Mouse (Mus musculus) embryonic facial prominence, embryonic 14.5 days (tissue): ENCODE results near the gene Olfr1175-ps. TPM values are rescaled to one million over a fixed set of nuclear protein-coding genes. Genes with fewer than 3 reads are reported as not detected.
A peak's percentile ranks its signal among the peaks of the same experiment; 100 is the strongest.

Source experiments
- ATAC-seq: fragments of 200-750 bp; cut with Nextera tagmentation; 2 replicates; pipeline ENCODE4 v1.8.0; 2017; ENCODE audit warnings: low read depth, moderate number of reproducible peaks, moderate TSS enrichment
- DNase-seq: peaks from one replicate; pipeline ENCODE4 v3.0.0-alpha.2; 2015; ENCODE audit warnings: low spot score
- H3K27ac ChIP-seq: fragments of 300-500 bp; sonication (generic); replicated peaks from 2 replicates; pipeline ENCODE4 v1.5.1; 2014; ENCODE audit warnings: low read depth, mild to moderate bottlenecking, low read length, moderate library complexity
- H3K27me3 ChIP-seq: fragments of 300-500 bp; sonication (generic); replicated peaks from 2 replicates; pipeline ENCODE4 v1.6.1; 2014; ENCODE audit warnings: low read length; ENCODE audit not compliant: control insufficient read depth, insufficient read depth
- H3K36me3 ChIP-seq: fragments of 300-500 bp; sonication (generic); 2 replicates; pipeline ENCODE4 v1.6.1; 2014; ENCODE audit warnings: low read length, mixed read lengths; ENCODE audit not compliant: control insufficient read depth, insufficient read depth
- H3K4me1 ChIP-seq: fragments of 300-500 bp; sonication (generic); 2 replicates; pipeline ENCODE4 v1.6.1; 2014; ENCODE audit warnings: antibody characterized with exemption, low read length; ENCODE audit not compliant: control insufficient read depth, insufficient read depth
- H3K4me2 ChIP-seq: fragments of 300-500 bp; sonication (generic); 2 replicates; pipeline ENCODE4 v1.6.1; 2014; ENCODE audit warnings: low read depth, mild to moderate bottlenecking, low read length, moderate library complexity, mixed read lengths
- H3K4me3 ChIP-seq: fragments of 300-500 bp; sonication (generic); 2 replicates; pipeline ENCODE4 v1.5.1; 2014; ENCODE audit warnings: low read depth, mild to moderate bottlenecking, low read length
- H3K9ac ChIP-seq: fragments of 300-500 bp; sonication (generic); 2 replicates; pipeline ENCODE4 v1.6.1; 2014; ENCODE audit warnings: low read depth, mild to moderate bottlenecking, low read length, moderate library complexity, mixed read lengths
- H3K9me3 ChIP-seq: fragments of 300-500 bp; sonication (generic); 2 replicates; pipeline ENCODE4 v1.6.1; 2016; ENCODE audit warnings: low read length; ENCODE audit not compliant: control insufficient read depth
- WGBS: fragments of 180-500 bp; shearing (Covaris S2); extraction: QIAGEN DNeasy Blood & Tissue Kit; methylation state at CpG from one replicate; pipeline ENCODE4 v1.1.7; 2014; 5-methylcytosine and 5-hydroxymethylcytosine counted together
- polyA plus RNA-seq: library from polyadenylated mRNA; unstranded; fragments of >200 nt; fragmentation: Nextera tagmentation; extraction: Ambion mirVana; gene quantifications from 2 replicates; pipeline ENCODE4 v1.2.1, GENCODE M21; 2014

Gene Olfr1175-ps
- not detected in 2 replicates for polyA plus RNA-seq

DNA sequence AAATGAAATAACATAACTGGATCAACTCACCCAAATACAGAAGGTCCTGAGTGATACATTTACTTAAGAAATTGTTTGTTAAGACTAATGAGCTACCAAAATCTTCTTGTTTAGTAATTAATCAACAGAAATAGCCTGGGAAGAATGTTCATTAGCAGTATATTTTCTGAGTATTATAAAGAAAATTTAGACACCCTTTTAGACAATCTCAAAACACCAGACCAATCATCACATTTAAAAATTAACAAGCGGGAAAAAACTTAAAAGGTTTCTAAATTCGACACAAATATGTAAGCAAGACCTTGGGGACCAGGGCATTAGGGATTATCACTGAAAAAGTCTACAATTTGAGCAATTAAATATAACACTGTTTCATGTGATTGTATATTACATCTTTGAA, at the start of gene Olfr1175-ps:
TSS of gene Olfr1175-ps (minus strand) at position 101 of the 400 bp plus-strand sequence.
- no peak within 1 kb of the TSS for H3K4me2 ChIP-seq
- no peak for ATAC-seq
- no peak within 1 kb of the TSS for H3K4me3 ChIP-seq
- H3K9me3 ChIP-seq = no peaks in the 10 kb centered on the region
- no peak for DNase-seq
- WGBS = 85% methylated on average over 2 of the region's 2 CpGs
- no peak within 1 kb of the TSS for H3K27ac ChIP-seq
- H3K27me3 ChIP-seq = no peaks in the 10 kb centered on the region
- H3K4me1 ChIP-seq = no peaks in the 10 kb centered on the region
- H3K36me3 ChIP-seq = no peaks in the 10 kb centered on the region
- H3K9ac ChIP-seq = no peak within 1 kb of the TSS

DNA sequence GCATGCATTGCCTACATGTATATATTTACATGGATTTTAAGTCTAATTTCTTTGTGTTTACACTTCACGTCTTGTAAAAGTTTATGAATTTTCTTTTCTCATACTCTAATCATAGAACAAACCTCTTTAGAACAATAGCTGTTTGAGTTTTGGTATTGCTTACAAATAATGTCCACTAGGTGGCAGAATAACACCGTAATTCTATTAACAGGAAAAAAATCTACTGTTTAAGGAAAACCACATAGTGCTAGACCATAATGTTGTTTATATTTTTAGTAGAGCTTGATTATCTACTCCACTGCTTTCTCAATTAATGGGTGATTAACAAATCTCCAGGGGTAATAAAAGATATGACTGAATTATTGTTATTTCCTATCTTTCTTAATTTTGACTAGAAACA, 29.3 kb upstream of the Olfr1175-ps start:
- Histone ChIP-seq H3K27ac (no peak overlapping the region), H3K4me3 (no peak overlapping the region), H3K27me3 (no peaks in the 10 kb centered on the region), H3K4me1 (no peaks in the 10 kb centered on the region), H3K4me2 (no peak overlapping the region), H3K9me3 (no peaks in the 10 kb centered on the region), H3K36me3 (no peaks in the 10 kb centered on the region), H3K9ac (no peak overlapping the region)
- 2% methylated on average over 2 of the region's 2 CpGs for WGBS
- no peak for ATAC-seq
- DNase-seq = peak; percentile 42

GRCm38 (mm10) chr2:88346392-88346791, 19.4 kb upstream of the Olfr1175-ps start, which contains the start of gene Olfr1177-ps:
TSS of gene Olfr1177-ps (minus strand) at chr2:88346492.
- 84% methylated on average over 1 of the region's 1 CpGs for WGBS
- Histone ChIP-seq H3K27me3 (no peaks in the 10 kb centered on the region), H3K9ac (no peak within 1 kb of the TSS), H3K27ac (no peak within 1 kb of the TSS), H3K4me3 (no peak within 1 kb of the TSS), H3K4me2 (no peak within 1 kb of the TSS), H3K9me3 (no peaks in the 10 kb centered on the region), H3K36me3 (no peaks in the 10 kb centered on the region), H3K4me1 (no peaks in the 10 kb centered on the region)
- DNase-seq (no peak), ATAC-seq (no peak)

DNA sequence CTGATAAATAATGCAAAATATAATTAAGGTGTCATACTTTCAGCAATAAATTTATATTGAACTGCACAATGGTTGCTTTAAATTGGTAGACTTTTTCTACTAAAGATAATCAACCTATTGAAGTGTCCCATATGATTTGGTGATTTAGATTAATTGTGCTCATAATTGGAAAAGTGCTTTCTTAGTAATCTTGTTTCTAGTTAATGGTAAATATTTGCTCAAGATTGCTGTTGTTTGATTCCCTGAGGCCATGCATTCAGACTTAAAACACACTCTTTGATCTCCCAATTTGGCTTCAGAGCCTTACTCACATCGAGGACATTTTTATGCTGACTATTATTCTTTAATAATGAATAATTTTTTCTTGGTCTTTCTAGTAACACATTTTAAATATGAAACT, 9.4 kb upstream of the Olfr1175-ps start, which contains the start of gene Olfr1176:
TSS of gene Olfr1176 (plus strand) at position 301 of the 400 bp plus-strand sequence.
- Histone ChIP-seq H3K9ac (no peak within 1 kb of the TSS), H3K27me3 (no peaks in the 10 kb centered on the region), H3K36me3 (no peaks in the 10 kb centered on the region), H3K4me3 (no peak within 1 kb of the TSS), H3K4me1 (no peaks in the 10 kb centered on the region), H3K4me2 (no peak within 1 kb of the TSS), H3K27ac (no peak within 1 kb of the TSS), H3K9me3 (no peaks in the 10 kb centered on the region)
- DNase-seq = no peak
- 55% methylated on average over 1 of the region's 1 CpGs for WGBS
- ATAC-seq = no peak

- DNase-seq (no peak), ATAC-seq (no peak)
- no peak within 1 kb of the TSS for H3K27ac ChIP-seq
- H3K4me3 ChIP-seq = no peak within 1 kb of the TSS
- H3K36me3 ChIP-seq = no peaks in the 10 kb centered on the region
- no peaks in the 10 kb centered on the region for H3K9me3 ChIP-seq
- 89% methylated on average over 4 of the region's 4 CpGs for WGBS
- no peaks in the 10 kb centered on the region for H3K4me1 ChIP-seq
- H3K9ac ChIP-seq = no peak within 1 kb of the TSS
- H3K27me3 ChIP-seq = no peaks in the 10 kb centered on the region
- H3K4me2 ChIP-seq = no peak within 1 kb of the TSS
Measured at GRCm38 (mm10) chr2:88315035-88315434, 12.0 kb downstream of the Olfr1175-ps start, which contains the start of gene Olfr1174-ps. TSS of gene Olfr1174-ps (minus strand) at chr2:88315135.

GRCm38 (mm10) chr2:88279775-88280174, 47.2 kb downstream of the Olfr1175-ps start, which contains the start of gene Olfr1173:
TSS of gene Olfr1173 (minus strand) at chr2:88279875.
- DNase-seq (no peak), ATAC-seq (no peak)
- H3K9ac ChIP-seq = no peak within 1 kb of the TSS
- no peaks in the 10 kb centered on the region for H3K27me3 ChIP-seq
- no peak within 1 kb of the TSS for H3K27ac ChIP-seq
- no peak within 1 kb of the TSS for H3K4me3 ChIP-seq
- no peaks in the 10 kb centered on the region for H3K4me1 ChIP-seq
- H3K36me3 ChIP-seq = no peaks in the 10 kb centered on the region
- H3K9me3 ChIP-seq = no peaks in the 10 kb centered on the region
- no peak within 1 kb of the TSS for H3K4me2 ChIP-seq

Other genes starting within 250 kb of the Olfr1175-ps start
- gene Olfr1164, start 233.2 kb downstream of the Olfr1175-ps start, polyA plus RNA-seq = not detected in 2 replicates
- 0.11 TPM in 1 of 2 replicates, not detected in the other for gene Olfr1166, start 198.9 kb downstream of the Olfr1175-ps start, polyA plus RNA-seq
- gene Olfr1167, start 172.0 kb downstream of the Olfr1175-ps start, polyA plus RNA-seq = not detected in 2 replicates
- not detected in 2 replicates for gene Olfr1168, start 145.3 kb downstream of the Olfr1175-ps start, polyA plus RNA-seq
- not detected in 2 replicates for gene Olfr1170, start 98.9 kb downstream of the Olfr1175-ps start, polyA plus RNA-seq
- 0.07 TPM in 1 of 2 replicates, not detected in the other for gene Olfr1173, start 47.3 kb downstream of the Olfr1175-ps start, polyA plus RNA-seq
- 0.14 TPM in 1 of 2 replicates, not detected in the other for gene Olfr1174-ps, start 12.1 kb downstream of the Olfr1175-ps start, polyA plus RNA-seq
- gene Olfr1176, start 9.5 kb upstream of the Olfr1175-ps start, polyA plus RNA-seq = 0.17 TPM in 1 of 2 replicates, not detected in the other
- gene Olfr1177-ps, start 19.3 kb upstream of the Olfr1175-ps start, polyA plus RNA-seq = 0.14 TPM in 1 of 2 replicates, not detected in the other
- gene Olfr1178, start 59.8 kb upstream of the Olfr1175-ps start, polyA plus RNA-seq = 0.06 TPM in 1 of 2 replicates, not detected in the other
- gene Olfr1179, start 79.2 kb upstream of the Olfr1175-ps start, polyA plus RNA-seq = not detected in 2 replicates
- not detected in 2 replicates for gene Olfr1180, start 91.9 kb upstream of the Olfr1175-ps start, polyA plus RNA-seq
- gene Olfr1181, start 99.0 kb upstream of the Olfr1175-ps start, polyA plus RNA-seq = not detected in 2 replicates
- gene Gm13757, start 121.9 kb upstream of the Olfr1175-ps start, polyA plus RNA-seq = not detected in 2 replicates
- not detected in 2 replicates for gene Olfr1183, start 127.7 kb upstream of the Olfr1175-ps start, polyA plus RNA-seq
- 0.08 TPM in 1 of 2 replicates, not detected in the other for gene Olfr1184, start 156.4 kb upstream of the Olfr1175-ps start, polyA plus RNA-seq
- gene Olfr1185-ps1, start 166.1 kb upstream of the Olfr1175-ps start, polyA plus RNA-seq = not detected in 2 replicates
- not detected in 2 replicates for gene Olfr1186, start 191.3 kb upstream of the Olfr1175-ps start, polyA plus RNA-seq
- not detected in 2 replicates for gene Olfr1188, start 229.7 kb upstream of the Olfr1175-ps start, polyA plus RNA-seq